Mouse (Mus musculus) CH12.LX (cell line): ENCODE data around the gene Slc4a3. TPM values are rescaled to one million over a fixed set of nuclear protein-coding genes. Genes with fewer than 3 reads are reported as not detected.

Source experiments
- DNase-seq: peaks from one replicate; pipeline ENCODE4 v3.0.0-alpha.2; 2013; ENCODE audit errors: extremely low read depth
- H3K27ac ChIP-seq: 2 replicates; pipeline ENCODE4 v1.5.1; 2012; ENCODE audit warnings: low read depth, mild to moderate bottlenecking, control low read depth, moderate library complexity; ENCODE audit not compliant: insufficient read depth
- H3K27me3 ChIP-seq: replicated peaks from 2 replicates; pipeline ENCODE3; 2012; ENCODE audit warnings: inconsistent platforms
- H3K36me3 ChIP-seq, 2 experiments: replicated peaks in 1 of 2; 2 replicates each; pipeline versions ENCODE3 to v1.6.1; 2012; ENCODE audit warnings: inconsistent platforms in 1 of 2, low read length in 1 of 2, mild to moderate bottlenecking in 1 of 2, mixed read lengths in 1 of 2, moderate library complexity in 1 of 2; ENCODE audit not compliant: control insufficient read depth in 1 of 2, insufficient read depth in 1 of 2
- H3K4me1 ChIP-seq, 2 experiments: 2 replicates each; pipeline ENCODE4 v1.6.1; 2012; ENCODE audit warnings: inconsistent platforms in 1 of 2, moderate library complexity in 1 of 2; ENCODE audit not compliant: insufficient read depth in 2 of 2, control insufficient read depth in 1 of 2
- H3K4me2 ChIP-seq: 2 replicates; pipeline ENCODE4 v1.6.1; 2012; ENCODE audit warnings: low read depth, mild to moderate bottlenecking, control low read depth; ENCODE audit not compliant: poor library complexity, insufficient read depth, severe bottlenecking
- H3K4me3 ChIP-seq, 3 experiments: fragments of 150-350 bp in 1 of 3; sonication (generic) in 1 of 3; replicated peaks in 1 of 3; 2 replicates each; pipeline versions ENCODE3 to v1.5.1; 2011 to 2012; ENCODE audit warnings: low read depth in 2 of 3, low read length in 2 of 3, mild to moderate bottlenecking in 2 of 3, moderate library complexity in 2 of 3, control low read depth in 1 of 3, improper control_type of control experiment in 1 of 3, inconsistent platforms in 1 of 3, mixed read lengths in 1 of 3; ENCODE audit not compliant: poor library complexity in 1 of 3
- H3K79me2 ChIP-seq: replicated peaks from 2 replicates; pipeline ENCODE4 v1.6.1; 2012; ENCODE audit warnings: mild to moderate bottlenecking, moderate library complexity; ENCODE audit not compliant: control insufficient read depth, poor library complexity, insufficient read depth, severe bottlenecking; ENCODE audit errors: extremely low read depth
- H3K9ac ChIP-seq: 2 replicates; pipeline ENCODE4 v1.6.1; 2012; ENCODE audit warnings: low read depth, mild to moderate bottlenecking, control low read depth, moderate library complexity; ENCODE audit not compliant: insufficient read depth
- H3K9me3 ChIP-seq: replicated peaks from 2 replicates; pipeline ENCODE3; 2012; ENCODE audit warnings: low read length, inconsistent platforms, mixed read lengths
- ELF1 ChIP-seq: IDR thresholded peaks from 2 replicates; pipeline ENCODE4 v1.6.1; 2014; ENCODE audit warnings: low read depth, mild to moderate bottlenecking, inconsistent platforms, low read length, improper control_type of control experiment
- GABPA ChIP-seq: IDR thresholded peaks from 2 replicates; pipeline ENCODE4 v1.6.1; 2012; ENCODE audit warnings: low read depth, low read length, improper control_type of control experiment, inconsistent platforms; ENCODE audit not compliant: insufficient replicate concordance
- HCFC1 ChIP-seq: IDR thresholded peaks from 2 replicates; pipeline ENCODE4 v1.6.1; 2012; ENCODE audit warnings: low read depth, mild to moderate bottlenecking, inconsistent platforms, low read length, improper control_type of control experiment
- JUND ChIP-seq: conservative IDR thresholded peaks from 2 replicates; pipeline ENCODE4 v1.6.1; 2011; ENCODE audit warnings: low read depth, low read length, improper control_type of control experiment
- KAT2A ChIP-seq: IDR thresholded peaks from 2 replicates; pipeline ENCODE4 v1.6.1; 2012; ENCODE audit warnings: low read length, improper control_type of control experiment, inconsistent platforms; ENCODE audit not compliant: insufficient replicate concordance
- MAFK ChIP-seq: IDR thresholded peaks from 2 replicates; pipeline ENCODE4 v1.6.1; 2011; ENCODE audit warnings: low read length, improper control_type of control experiment; ENCODE audit not compliant: insufficient replicate concordance
- MAX ChIP-seq: IDR thresholded peaks from 2 replicates; pipeline ENCODE4 v1.6.1; 2011; ENCODE audit warnings: low read length, improper control_type of control experiment
- POLR2A ChIP-seq: IDR thresholded peaks from 2 replicates; pipeline ENCODE4 v1.6.1; 2011; ENCODE audit warnings: low read depth, mild to moderate bottlenecking, improper control_type of control experiment, low read length
- TCF12 ChIP-seq: IDR thresholded peaks from 2 replicates; pipeline ENCODE4 v1.6.1; 2014; ENCODE audit warnings: low read depth, mild to moderate bottlenecking, inconsistent platforms, low read length, improper control_type of control experiment
- ZMIZ1 ChIP-seq: IDR thresholded peaks from 2 replicates; pipeline ENCODE4 v1.6.1; 2012; ENCODE audit warnings: low read depth, mild to moderate bottlenecking, inconsistent platforms, low read length, improper control_type of control experiment
- dilution Hi-C: fragments of 300-500 bp; cut with MboI; formaldehyde crosslinking; loops from 2 replicates; pipeline ENCODE4 v1.14.3; 2020; ENCODE audit warnings: low sequenced_read_pairs; ENCODE audit not compliant: extremely low pct_unique_long_range_greater_than_20kb, extremely low pct_ligation_motif_present
- in situ Hi-C: fragments of 300-500 bp; cut with MboI; formaldehyde crosslinking; loops from 3 replicates; pipeline ENCODE4 v1.14.3; 2019; ENCODE audit warnings: low sequenced_read_pairs, low pct_ligation_motif_present, low pct_unique_long_range_greater_than_20kb, mixed read lengths
- polyA plus RNA-seq: library from polyadenylated mRNA; unstranded; fragments of >175 nt; gene quantifications from 2 replicates; pipeline ENCODE4 v1.2.1, GENCODE M21; 2012; ENCODE audit warnings: low read depth; ENCODE audit not compliant: insufficient read length
- total RNA-seq, 2 experiments: library from RNA; depleted of rRNA; stranded (reverse); fragments of 300-350 nt in 1 of 2; fragments of >200 nt in 1 of 2; gene quantifications; 2 replicates each; pipeline ENCODE4 v1.2.3; 2012 to 2014

Gene Slc4a3
- total and polyA plus RNA-seq, 3 experiments = 0.03 to 0.21 TPM; not detected in 1

DNA sequence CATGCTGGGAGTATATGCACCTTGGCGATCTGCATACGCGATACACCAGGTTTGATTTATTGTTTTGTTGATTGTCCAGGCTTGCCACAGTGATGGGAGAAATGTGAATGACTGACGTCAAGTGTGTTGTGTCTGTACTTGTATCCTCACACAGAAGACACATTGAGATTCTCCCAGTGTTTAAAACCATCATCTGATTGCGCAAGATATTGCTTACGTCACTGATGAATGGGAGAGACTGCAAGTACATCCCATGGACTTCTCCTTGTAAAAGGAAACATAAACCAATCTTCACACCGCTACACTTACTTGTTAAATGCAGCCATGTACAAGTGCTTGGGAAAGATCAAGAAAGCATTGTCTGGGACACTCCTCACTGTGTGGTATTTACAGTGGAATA, 62.2 kb downstream of the Slc4a3 start:
- dilution Hi-C loops = no loop called here
- no peaks in the 10 kb centered on the region for H3K4me1 ChIP-seq
- TF ChIP-seq MAFK = no peak
- TF ChIP-seq MAX = no peak
- no peak for TF ChIP-seq POLR2A
- TF ChIP-seq HCFC1 = no peak
- no peak for TF ChIP-seq TCF12
- no peaks in the 10 kb centered on the region for H3K79me2 ChIP-seq
- no peak overlapping the region for H3K9ac ChIP-seq
- in situ Hi-C loops = no loop called here
- H3K4me2 ChIP-seq = no peak overlapping the region
- H3K4me3 ChIP-seq = no peak overlapping the region
- no peaks in the 10 kb centered on the region for H3K9me3 ChIP-seq
- DNase-seq = no peak
- H3K36me3 ChIP-seq = no peaks in the 10 kb centered on the region
- H3K27me3 ChIP-seq = peaks cover 3% of the 10 kb centered on the region
- no peak overlapping the region for H3K27ac ChIP-seq

DNA sequence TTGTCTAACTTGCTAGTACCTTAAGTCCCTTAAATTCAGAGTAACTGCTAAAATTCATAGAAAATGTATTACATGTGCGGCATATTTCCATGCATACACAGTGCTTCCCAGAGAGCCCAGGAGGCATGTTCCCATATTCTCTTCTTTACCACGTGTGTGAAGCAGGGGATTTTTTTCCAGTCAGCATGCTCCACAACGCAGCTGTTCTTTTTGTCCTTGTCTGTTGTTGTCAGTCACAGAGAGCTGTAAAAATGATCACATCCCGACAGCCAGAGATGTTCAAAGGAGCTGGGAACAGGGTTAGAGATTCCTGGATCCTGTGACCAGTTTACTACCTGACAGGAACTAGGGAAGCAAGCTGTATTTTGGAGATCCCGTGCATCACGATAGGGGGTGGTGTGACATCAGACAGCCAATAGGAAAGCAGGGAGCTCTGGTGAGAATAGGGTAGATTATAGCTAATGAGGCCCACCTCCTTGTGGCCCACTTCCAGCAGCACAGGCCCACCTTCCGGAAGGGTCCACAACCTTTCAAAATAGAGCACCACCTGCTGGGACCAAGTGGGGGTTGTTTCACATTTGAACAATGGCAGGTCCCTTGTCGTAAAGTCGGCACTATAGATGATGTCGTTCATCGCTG, 62.7 kb downstream of the Slc4a3 start:
- dilution Hi-C loops = no loop called here
- H3K27me3 ChIP-seq = no peaks in the 10 kb centered on the region
- H3K9me3 ChIP-seq = no peaks in the 10 kb centered on the region
- H3K4me3 ChIP-seq = no peak overlapping the region
- DNase-seq = no peak
- in situ Hi-C loops = no loop called here
- no peak overlapping the region for H3K27ac ChIP-seq
- H3K36me3 ChIP-seq = no peaks in the 10 kb centered on the region
- H3K9ac ChIP-seq = no peak overlapping the region
- H3K79me2 ChIP-seq = no peaks in the 10 kb centered on the region
- H3K4me1 ChIP-seq = no peaks in the 10 kb centered on the region
- H3K4me2 ChIP-seq = no peak overlapping the region
- no peak for TF ChIP-seq GABPA

DNA sequence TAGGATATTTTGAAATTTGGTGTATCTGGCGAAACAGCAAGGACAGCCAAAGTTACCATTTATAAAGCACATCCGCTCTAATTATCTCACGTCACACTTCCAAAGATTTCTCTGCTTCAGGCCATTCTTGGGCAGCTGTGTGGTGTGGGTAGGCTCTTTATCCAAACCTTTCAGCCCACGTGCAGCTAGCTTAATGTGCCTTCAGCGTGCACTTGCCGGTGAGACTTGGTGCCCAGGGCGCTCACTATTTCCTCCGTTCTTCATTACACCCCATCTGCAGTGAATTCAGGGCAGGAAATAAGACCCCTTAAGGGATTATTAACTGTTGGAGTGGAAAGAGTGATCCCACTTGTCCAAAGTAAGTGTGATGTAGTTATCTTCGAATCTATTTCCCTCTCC, 63.2 kb downstream of the Slc4a3 start:
- TF ChIP-seq KAT2A = no peak
- no peak for TF ChIP-seq ELF1
- no peak for TF ChIP-seq JUND
- TF ChIP-seq MAFK = no peak
- no peak for TF ChIP-seq ZMIZ1
- Histone ChIP-seq H3K4me3 (no peak overlapping the region), H3K27ac (no peak overlapping the region), H3K36me3 (no peaks in the 10 kb centered on the region), H3K27me3 (no peaks in the 10 kb centered on the region), H3K4me2 (no peak overlapping the region), H3K79me2 (no peaks in the 10 kb centered on the region), H3K9ac (no peak overlapping the region), H3K9me3 (no peaks in the 10 kb centered on the region), H3K4me1 (no peaks in the 10 kb centered on the region)
- no peak for DNase-seq
- in situ Hi-C loops (no loop called here), dilution Hi-C loops (no loop called here)
